Mouse (Mus musculus) small intestine, adult 2 months (tissue): ENCODE results near the gene Ap2a2. TPM values are rescaled to one million over a fixed set of nuclear protein-coding genes. Genes with fewer than 3 reads are reported as not detected.
A peak's percentile ranks its signal among the peaks of the same experiment; 100 is the strongest.

ENCODE experiments used
- H3K27ac ChIP-seq: fragments of 200-500 bp; 2 replicates; pipeline ENCODE4 v1.5.1; 2012; ENCODE audit warnings: low read depth, low read length, control low read depth, inconsistent platforms; ENCODE audit not compliant: insufficient read depth
- H3K27me3 ChIP-seq: fragments of 200-500 bp; 2 replicates; pipeline ENCODE4 v1.6.1; 2012; ENCODE audit warnings: mild to moderate bottlenecking, moderate library complexity, low read length, inconsistent platforms; ENCODE audit not compliant: control insufficient read depth, insufficient read depth
- H3K36me3 ChIP-seq: fragments of 200-500 bp; 2 replicates; pipeline ENCODE4 v1.6.1; 2012; ENCODE audit warnings: mild to moderate bottlenecking, low read length, control low read depth, inconsistent platforms; ENCODE audit not compliant: control insufficient read depth, insufficient read depth
- H3K4me1 ChIP-seq: fragments of 200-500 bp; 2 replicates; pipeline ENCODE4 v1.6.1; 2012; ENCODE audit warnings: low read length, inconsistent platforms, mixed read lengths; ENCODE audit not compliant: control insufficient read depth, insufficient read depth, insufficient read length
- H3K4me3 ChIP-seq: fragments of 200-500 bp; 2 replicates; pipeline ENCODE4 v1.5.1; 2012; ENCODE audit warnings: low read depth, mild to moderate bottlenecking, control low read depth, inconsistent platforms, low read length, moderate library complexity
- CTCF ChIP-seq: fragments of 200-500 bp; IDR thresholded peaks from 2 replicates; pipeline ENCODE4 v1.5.1; 2012; ENCODE audit warnings: low read depth, mild to moderate bottlenecking, control low read depth, inconsistent platforms, low read length, moderate library complexity, mixed read lengths; ENCODE audit not compliant: insufficient replicate concordance, insufficient read length; ENCODE audit errors: extremely low read depth
- POLR2A ChIP-seq: fragments of 200-500 bp; IDR thresholded peaks from 2 replicates; pipeline ENCODE4 v1.6.1; 2012; ENCODE audit warnings: low read depth, mild to moderate bottlenecking, control low read depth, inconsistent platforms, low read length, moderate library complexity
- WGBS: fragments of 180-500 bp; shearing (Covaris S2); methylation state at CpG from one replicate; pipeline ENCODE4 v1.1.7; 2018; 5-methylcytosine and 5-hydroxymethylcytosine counted together
- polyA plus RNA-seq: library from polyadenylated mRNA; depleted of rRNA; stranded (reverse); fragments of >200 nt; gene quantifications from 2 replicates; pipeline ENCODE4 v1.2.3, GENCODE M21; 2012

The Ap2a2 gene
- polyA plus RNA-seq, 1 experiment: 109 TPM

DNA sequence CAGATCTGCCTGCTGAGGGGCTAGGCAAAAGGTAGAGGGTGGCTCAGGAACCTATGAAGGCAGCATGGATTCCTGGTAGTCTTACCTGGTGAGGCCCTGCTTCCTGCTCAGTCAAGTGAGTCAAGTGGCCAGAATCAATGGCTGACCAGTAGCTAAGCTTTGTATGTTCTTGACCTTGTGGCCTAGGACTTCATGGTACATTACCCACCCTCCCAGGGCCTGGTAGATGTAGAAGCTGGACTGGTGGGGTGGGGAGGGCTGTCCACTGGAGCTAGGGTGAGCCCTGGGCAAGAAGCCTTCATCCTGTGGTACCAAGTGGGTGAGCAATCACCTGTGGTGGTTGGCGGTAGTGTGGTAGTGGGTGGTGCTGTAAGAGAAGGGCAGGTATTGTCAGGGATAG is 80.4 kb downstream of the Ap2a2 start:
- no peaks in the 10 kb centered on the region for H3K36me3 ChIP-seq
- H3K4me1 ChIP-seq: no peaks in the 10 kb centered on the region
- 90% methylated on average over 1 of the region's 1 CpGs for WGBS
- H3K27me3 ChIP-seq: no peaks in the 10 kb centered on the region
- no peak for TF ChIP-seq POLR2A
- TF ChIP-seq CTCF: no peak
- H3K4me3 ChIP-seq: no peak overlapping the region
- no peak overlapping the region for H3K27ac ChIP-seq

DNA sequence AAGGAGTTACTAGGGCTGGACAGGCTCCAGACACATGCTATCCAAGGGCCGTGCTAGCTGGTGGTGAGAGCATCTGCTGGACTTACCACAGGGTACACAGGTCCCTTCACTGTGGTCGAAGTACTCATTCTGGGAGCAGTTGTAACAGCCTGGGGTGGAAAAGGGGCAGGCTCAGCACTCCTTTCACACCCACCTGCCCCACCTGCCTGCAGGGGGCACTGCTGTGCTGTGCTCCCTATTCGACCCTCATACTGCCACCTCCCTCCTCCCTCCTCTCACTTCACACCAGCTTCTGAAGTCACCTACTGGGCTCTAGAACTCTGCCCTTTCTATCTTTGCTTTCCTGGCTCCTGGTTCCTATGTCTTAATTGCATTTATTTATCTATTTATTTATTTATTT is 81.2 kb downstream of the Ap2a2 start:
- no peak overlapping the region for H3K4me3 ChIP-seq
- H3K27ac ChIP-seq: no peak overlapping the region
- no peaks in the 10 kb centered on the region for H3K36me3 ChIP-seq
- H3K4me1 ChIP-seq: no peaks in the 10 kb centered on the region
- 36% methylated on average over 3 of the region's 3 CpGs for WGBS
- no peaks in the 10 kb centered on the region for H3K27me3 ChIP-seq
- TF ChIP-seq CTCF (peak; percentile 33; the same call in 1 of the 2 replicates), POLR2A (no peak)

DNA sequence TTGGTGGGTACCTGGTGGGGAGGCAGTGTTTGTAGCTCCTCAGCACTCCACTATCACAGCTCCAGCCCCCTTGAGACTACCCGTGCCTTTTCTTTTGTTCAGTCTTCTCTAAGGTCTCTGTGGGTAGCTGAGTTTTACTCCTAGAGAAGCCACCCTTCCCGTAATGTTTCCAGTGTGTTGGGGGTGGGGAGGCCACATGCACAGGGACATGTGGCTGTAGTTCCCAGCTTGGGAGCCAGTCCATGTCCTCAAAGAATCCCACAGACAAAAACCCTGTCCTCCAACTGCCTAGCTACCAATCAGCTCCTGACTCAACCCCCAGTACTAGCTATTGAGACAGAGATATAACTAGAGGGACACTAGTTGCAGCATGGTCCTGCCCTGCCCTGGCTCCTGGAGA is 85.1 kb downstream of the Ap2a2 start:
- H3K4me3 ChIP-seq: no peak overlapping the region
- H3K27ac ChIP-seq: no peak overlapping the region
- H3K4me1 ChIP-seq: no peaks in the 10 kb centered on the region
- TF ChIP-seq CTCF: no peak
- no peak for TF ChIP-seq POLR2A
- H3K27me3 ChIP-seq: no peaks in the 10 kb centered on the region
- no peaks in the 10 kb centered on the region for H3K36me3 ChIP-seq
- WGBS: 60% methylated on average over 2 of the region's 2 CpGs

GRCm38 (mm10) chr7:141647815-141648214 is 85.8 kb downstream of the Ap2a2 start:
- Histone ChIP-seq H3K27ac (no peak overlapping the region), H3K4me1 (no peaks in the 10 kb centered on the region), H3K36me3 (no peaks in the 10 kb centered on the region), H3K4me3 (no peak overlapping the region), H3K27me3 (no peaks in the 10 kb centered on the region)
- WGBS: 71% methylated on average over 11 of the region's 11 CpGs
- TF ChIP-seq CTCF: no peak
- TF ChIP-seq POLR2A: no peak

DNA sequence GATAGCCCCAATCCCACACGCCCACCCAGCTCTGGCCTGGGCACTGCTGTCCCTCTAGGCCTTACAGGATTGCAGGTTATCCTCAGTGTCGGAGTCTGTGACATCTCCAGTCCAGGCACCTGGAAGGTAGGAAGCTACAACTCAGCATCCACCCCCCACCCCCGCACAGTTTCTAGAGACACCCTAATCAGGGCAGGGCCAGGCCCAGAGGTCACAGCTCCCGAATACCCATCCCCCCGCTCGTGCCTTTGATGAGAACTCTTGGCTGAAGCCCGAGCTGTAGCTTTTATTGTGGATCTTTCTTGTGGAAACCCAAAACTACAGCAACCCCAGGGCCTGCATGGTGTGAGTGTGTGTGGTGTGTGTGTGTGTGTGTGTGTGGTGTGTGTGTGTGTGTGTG is 90.2 kb downstream of the Ap2a2 start:
- Histone ChIP-seq H3K4me3 (no peak overlapping the region), H3K4me1 (no peaks in the 10 kb centered on the region), H3K36me3 (no peaks in the 10 kb centered on the region), H3K27ac (no peak overlapping the region), H3K27me3 (no peaks in the 10 kb centered on the region)
- 56% methylated on average over 7 of the region's 7 CpGs for WGBS
- TF ChIP-seq POLR2A: no peak

GRCm38 (mm10) chr7:141660346-141660745 is 98.4 kb downstream of the Ap2a2 start:
- no peak for TF ChIP-seq POLR2A
- Histone ChIP-seq H3K4me1 (no peaks in the 10 kb centered on the region), H3K27ac (no peak overlapping the region), H3K27me3 (no peaks in the 10 kb centered on the region), H3K4me3 (no peak overlapping the region), H3K36me3 (no peaks in the 10 kb centered on the region)
- 72% methylated on average over 1 of the region's 1 CpGs for WGBS

DNA sequence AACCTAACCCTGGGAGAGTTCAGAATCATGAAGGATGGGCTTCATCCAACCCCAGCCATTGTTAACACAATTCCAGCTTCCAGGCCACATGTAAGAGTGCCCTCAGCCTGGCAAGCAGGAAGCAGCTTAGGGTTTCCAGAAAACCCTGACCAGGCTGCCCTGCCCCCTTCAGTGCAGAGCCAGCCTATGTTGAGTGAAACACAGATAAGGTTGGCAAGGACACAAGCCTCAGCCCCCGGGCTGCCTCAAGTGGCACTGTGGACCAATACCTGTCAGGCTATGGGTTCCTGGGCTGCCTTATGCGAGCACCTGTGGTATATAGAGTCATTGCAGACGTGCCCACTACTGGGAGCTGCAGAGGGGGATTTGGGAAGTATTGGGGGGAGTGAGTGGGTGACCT is 99.5 kb downstream of the Ap2a2 start:
- no peaks in the 10 kb centered on the region for H3K27me3 ChIP-seq
- H3K36me3 ChIP-seq: no peaks in the 10 kb centered on the region
- H3K4me1 ChIP-seq: no peaks in the 10 kb centered on the region
- H3K27ac ChIP-seq: no peak overlapping the region
- TF ChIP-seq POLR2A (no peak), CTCF (no peak)
- whole genome bisulfite sequencing: 55% methylated on average over 3 of the region's 3 CpGs
- no peak overlapping the region for H3K4me3 ChIP-seq

GRCm38 (mm10) chr7:141662223-141662622 is 100.2 kb downstream of the Ap2a2 start:
- Histone ChIP-seq H3K4me1 (no peaks in the 10 kb centered on the region), H3K4me3 (no peak overlapping the region), H3K27me3 (no peaks in the 10 kb centered on the region), H3K36me3 (no peaks in the 10 kb centered on the region), H3K27ac (no peak overlapping the region)
- 46% methylated on average over 5 of the region's 5 CpGs for WGBS
- no peak for TF ChIP-seq POLR2A
- TF ChIP-seq CTCF: no peak
